Mouse (Mus musculus): ENCODE data around the gene Hist1h4h. TPM values are rescaled to one million over a fixed set of nuclear protein-coding genes. Genes with fewer than 3 reads are reported as not detected.
"Not testable (repeated sequence)": the region's sequence is repeated elsewhere in the genome, so short reads cannot be mapped to it uniquely, and the experiment has no call there.

Gene Hist1h4h
- total RNA-seq, 2 experiments from 2014 or later: 265 to 270 TPM

GRCm38 (mm10) chr13:23544787-23545120 lies 13.9 kb downstream of the Hist1h4h start:
- intact Hi-C loops (cut with DNase I); DNase-seq (ENCODE audit: extremely low spot score in 1 of 2, low spot score in 2 of 2): not testable (repeated sequence)

GRCm38 (mm10) chr13:23546694-23547093 lies 15.8 kb downstream of the Hist1h4h start:
- DNase-seq (ENCODE audit: extremely low spot score in 1 of 2, low spot score in 2 of 2): no peak
- intact Hi-C loops (cut with DNase I): no loop called here

GRCm38 (mm10) chr13:23550761-23551145 lies 19.9 kb downstream of the Hist1h4h start:
- intact Hi-C loops (cut with DNase I): loop anchor here (10.0 kb wide), 1 partner anchor 204 kb away; the partner anchor contains the start of genes Hist1h2ab, Hist1h3b and Hist1h4b
- no peak for DNase-seq (ENCODE audit: extremely low spot score in 1 of 2, low spot score in 2 of 2)

- DNase-seq (ENCODE audit: extremely low spot score in 1 of 2, low spot score in 2 of 2): peak; percentile 90
- intact Hi-C loops (cut with DNase I): loop anchor here (10.0 kb wide), 1 partner anchor 204 kb away; the partner anchor contains the start of genes Hist1h2ab, Hist1h3b and Hist1h4b
These were observed 20.4 kb downstream of the Hist1h4h start, which contains the start of gene Hist1h4f for GRCm38 (mm10) chr13:23551146-23551834. Hist1h4f (minus strand) TSS chr13:23551648.

GRCm38 (mm10) chr13:23551931-23552914 lies 21.4 kb downstream of the Hist1h4h start:
- intact Hi-C loops (cut with DNase I): loop anchor here (10.0 kb wide), 1 partner anchor 203 kb away; the partner anchor contains the start of genes Hist1h2ab, Hist1h3b and Hist1h4b
- DNase-seq (ENCODE audit: extremely low spot score in 1 of 2, low spot score in 2 of 2): no peak

- DNase-seq (ENCODE audit: extremely low spot score in 1 of 2, low spot score in 2 of 2): no peak
- intact Hi-C loops (cut with DNase I): loop anchor here (10.0 kb wide), 1 partner anchor 202 kb away; the partner anchor contains the start of genes Hist1h2ab, Hist1h3b and Hist1h4b
These were observed 22.1 kb downstream of the Hist1h4h start, which contains the start of gene Hist1h1d for GRCm38 (mm10) chr13:23552962-23553361. Hist1h1d (plus strand) TSS chr13:23553262.

- intact Hi-C loops (cut with DNase I): loop anchor here (10.0 kb wide), 1 partner anchor 200 kb away; the partner anchor contains the start of genes Hist1h2ab, Hist1h3b and Hist1h4b
- DNase-seq (ENCODE audit: extremely low spot score in 1 of 2, low spot score in 2 of 2): no peak
These were observed 23.5 kb downstream of the Hist1h4h start for GRCm38 (mm10) chr13:23554393-23554792.

- intact Hi-C loops (cut with DNase I): loop anchor here (10.0 kb wide), 1 partner anchor 200 kb away; the partner anchor contains the start of genes Hist1h2ab, Hist1h3b and Hist1h4b
These were observed 24.3 kb downstream of the Hist1h4h start for GRCm38 (mm10) chr13:23554925-23555838.

GRCm38 (mm10) chr13:23555839-23556416 lies 25.1 kb downstream of the Hist1h4h start:
- DNase-seq (ENCODE audit: extremely low spot score in 1 of 2, low spot score in 2 of 2): peak; percentile 61 to 90
- intact Hi-C loops (cut with DNase I): loop anchor here (10.0 kb wide), 1 partner anchor 199 kb away; the partner anchor contains the start of genes Hist1h2ab, Hist1h3b and Hist1h4b

More at GRCm38 (mm10) chr13:23554925-23555838, 24.3 kb downstream of the Hist1h4h start:
- DNase-seq (ENCODE audit: extremely low spot score in 1 of 2, low spot score in 2 of 2): peak; percentile 77 to 80

GRCm38 (mm10) chr13:23556906-23557305 lies 26.1 kb downstream of the Hist1h4h start:
- intact Hi-C loops (cut with DNase I): loop anchor here (10.0 kb wide), 1 partner anchor 198 kb away; the partner anchor contains the start of genes Hist1h2ab, Hist1h3b and Hist1h4b

GRCm38 (mm10) chr13:23560699-23561098 lies 29.8 kb downstream of the Hist1h4h start:
- intact Hi-C loops (cut with DNase I); DNase-seq (ENCODE audit: extremely low spot score in 1 of 2, low spot score in 2 of 2): not testable (repeated sequence)

More at GRCm38 (mm10) chr13:23556906-23557305, 26.1 kb downstream of the Hist1h4h start:
- DNase-seq (ENCODE audit: extremely low spot score in 1 of 2, low spot score in 2 of 2): no peak

- intact Hi-C loops (cut with DNase I); DNase-seq (ENCODE audit: extremely low spot score in 1 of 2, low spot score in 2 of 2): not testable (repeated sequence)
These were observed 30.7 kb downstream of the Hist1h4h start for GRCm38 (mm10) chr13:23561531-23561882.

- intact Hi-C loops (cut with DNase I): not testable (repeated sequence)
These were observed 31.2 kb downstream of the Hist1h4h start, which contains the start of gene Hist1h3e for GRCm38 (mm10) chr13:23561883-23562659. Hist1h3e (minus strand) TSS chr13:23562369.

GRCm38 (mm10) chr13:23562699-23563462 lies 32.0 kb downstream of the Hist1h4h start:
- intact Hi-C loops (cut with DNase I): no loop called here
- DNase-seq (ENCODE audit: extremely low spot score in 1 of 2, low spot score in 2 of 2): peak in 1 of 2 experiments; percentile 68

More at GRCm38 (mm10) chr13:23561883-23562659, 31.2 kb downstream of the Hist1h4h start, which contains the start of gene Hist1h3e:
- DNase-seq (ENCODE audit: extremely low spot score in 1 of 2, low spot score in 2 of 2): peak; percentile 95 to 98

GRCm38 (mm10) chr13:23564482-23564881 lies 33.6 kb downstream of the Hist1h4h start:
- no peak for DNase-seq (ENCODE audit: extremely low spot score in 1 of 2, low spot score in 2 of 2)
- intact Hi-C loops (cut with DNase I): no loop called here
